Mouse (Mus musculus) forebrain, embryonic 11.5 days (tissue): Measurements from ENCODE around the gene C530008M17Rik. TPM values are rescaled to one million over a fixed set of nuclear protein-coding genes. Genes with fewer than 3 reads are reported as not detected.

Experiments used
- ATAC-seq: fragments of 200-750 bp; cut with Nextera tagmentation; replicated peaks from 2 replicates; pipeline ENCODE4 v1.8.0; 2017; ENCODE audit warnings: moderate TSS enrichment; ENCODE audit not compliant: low FRiP score
- DNase-seq: peaks from one replicate; pipeline ENCODE4 v3.0.0-alpha.2; 2017; ENCODE audit warnings: low spot score
- H3K27ac ChIP-seq: fragments of 300-500 bp; sonication (generic); 2 replicates; pipeline ENCODE4 v1.5.1; 2014; ENCODE audit warnings: low read depth, low read length
- H3K27me3 ChIP-seq: fragments of 300-500 bp; sonication (generic); 2 replicates; pipeline ENCODE4 v1.6.1; 2014; ENCODE audit warnings: mild to moderate bottlenecking, low read length, mixed read lengths; ENCODE audit not compliant: control insufficient read depth, insufficient read depth
- H3K36me3 ChIP-seq: fragments of 300-500 bp; sonication (generic); 2 replicates; pipeline ENCODE4 v1.6.1; 2014; ENCODE audit warnings: mild to moderate bottlenecking, low read length, moderate library complexity, mixed read lengths; ENCODE audit not compliant: control insufficient read depth, insufficient read depth
- H3K4me1 ChIP-seq: fragments of 300-500 bp; sonication (generic); replicated peaks from 2 replicates; pipeline ENCODE4 v1.6.1; 2014; ENCODE audit warnings: low read length, mixed read lengths; ENCODE audit not compliant: control insufficient read depth, insufficient read depth
- H3K4me2 ChIP-seq: fragments of 300-500 bp; sonication (generic); 2 replicates; pipeline ENCODE4 v1.6.1; 2014; ENCODE audit warnings: low read depth, mild to moderate bottlenecking, low read length, moderate library complexity, mixed read lengths; ENCODE audit not compliant: severe bottlenecking
- H3K4me3 ChIP-seq: fragments of 300-500 bp; sonication (generic); 2 replicates; pipeline ENCODE4 v1.5.1; 2014; ENCODE audit warnings: low read depth, low read length
- H3K9ac ChIP-seq: fragments of 300-500 bp; sonication (generic); 2 replicates; pipeline ENCODE4 v1.6.1; 2014; ENCODE audit warnings: low read length
- H3K9me3 ChIP-seq: fragments of 300-500 bp; sonication (generic); 2 replicates; pipeline ENCODE4 v1.6.1; 2016; ENCODE audit warnings: low read length, mixed read lengths; ENCODE audit not compliant: control insufficient read depth
- WGBS: fragments of 180-500 bp; shearing (Covaris S2); extraction: QIAGEN DNeasy Blood & Tissue Kit; methylation state at CpG from one replicate; pipeline ENCODE4 v1.1.7; 2014; 5-methylcytosine and 5-hydroxymethylcytosine counted together
- polyA plus RNA-seq: library from polyadenylated mRNA; unstranded; fragments of >200 nt; fragmentation: Nextera tagmentation; extraction: Ambion mirVana; gene quantifications from 2 replicates; pipeline ENCODE4 v1.2.1, GENCODE M21; 2014

C530008M17Rik gene
- polyA plus RNA-seq, 1 experiment from 2014 or later, result 40.6 TPM

- no peaks in the 10 kb centered on the region for H3K4me1 ChIP-seq
- 95% methylated on average over 8 of the region's 8 CpGs for WGBS
- ATAC-seq (no peak), DNase-seq (no peak)
- H3K27me3 ChIP-seq, result no peaks in the 10 kb centered on the region
- no peaks in the 10 kb centered on the region; the same call in 1 of the 2 replicates for H3K36me3 ChIP-seq
- no peak overlapping the region for H3K9ac ChIP-seq
- H3K27ac ChIP-seq, result no peak overlapping the region
- no peak overlapping the region for H3K4me2 ChIP-seq
- no peaks in the 10 kb centered on the region for H3K9me3 ChIP-seq
- no peak overlapping the region for H3K4me3 ChIP-seq
These were observed 141.7 kb downstream of the C530008M17Rik start for GRCm38 (mm10) chr5:76798043-76798442.

GRCm38 (mm10) chr5:76799471-76799870 lies 143.2 kb downstream of the C530008M17Rik start:
- no peak overlapping the region for H3K4me3 ChIP-seq
- ATAC-seq, result no peak
- H3K4me2 ChIP-seq, result no peak overlapping the region
- H3K36me3 ChIP-seq, result no peaks in the 10 kb centered on the region
- no peak overlapping the region for H3K27ac ChIP-seq
- no peak overlapping the region for H3K9ac ChIP-seq
- no peak for DNase-seq
- no peaks in the 10 kb centered on the region for H3K4me1 ChIP-seq
- 86% methylated on average over 10 of the region's 10 CpGs for WGBS
- H3K9me3 ChIP-seq, result no peaks in the 10 kb centered on the region
- no peaks in the 10 kb centered on the region for H3K27me3 ChIP-seq

GRCm38 (mm10) chr5:76809031-76809430 lies 152.7 kb downstream of the C530008M17Rik start:
- ATAC-seq, result no peak
- Histone ChIP-seq H3K4me3 (no peak overlapping the region), H3K27ac (no peak overlapping the region)

GRCm38 (mm10) chr5:76815035-76815434 lies 158.7 kb downstream of the C530008M17Rik start:
- Histone ChIP-seq H3K9ac (no peak overlapping the region), H3K4me3 (no peak overlapping the region), H3K4me2 (no peak overlapping the region), H3K9me3 (no peaks in the 10 kb centered on the region), H3K27me3 (no peaks in the 10 kb centered on the region), H3K4me1 (0 out of 2 replicates have a peak, but pooled peaks cover 2% of the 10 kb centered on the region), H3K36me3 (no peaks in the 10 kb centered on the region; the same call in 1 of the 2 replicates), H3K27ac (no peak overlapping the region)
- WGBS, result 58% methylated on average over 11 of the region's 11 CpGs
- no peak for DNase-seq
- no peak; the same call in 1 of the 2 replicates for ATAC-seq

More at GRCm38 (mm10) chr5:76809031-76809430, 152.7 kb downstream of the C530008M17Rik start:
- Histone ChIP-seq H3K36me3 (no peaks in the 10 kb centered on the region; the same call in 1 of the 2 replicates), H3K4me1 (0 out of 2 replicates have a peak, but pooled peaks cover 2% of the 10 kb centered on the region), H3K9me3 (no peaks in the 10 kb centered on the region), H3K9ac (no peak overlapping the region), H3K4me2 (no peak overlapping the region), H3K27me3 (no peaks in the 10 kb centered on the region)
- DNase-seq, result no peak
- 94% methylated on average over 6 of the region's 6 CpGs for WGBS

GRCm38 (mm10) chr5:76815786-76816455 lies 159.6 kb downstream of the C530008M17Rik start:
- no peak for ATAC-seq
- H3K4me1 ChIP-seq, result 0 out of 2 replicates have a peak, but pooled peaks cover 2% of the 10 kb centered on the region
- no peak overlapping the region for H3K27ac ChIP-seq
- no peaks in the 10 kb centered on the region for H3K9me3 ChIP-seq
- peak; percentile 30 for DNase-seq
- H3K27me3 ChIP-seq, result no peaks in the 10 kb centered on the region
- H3K36me3 ChIP-seq, result no peaks in the 10 kb centered on the region; the same call in 1 of the 2 replicates
- 82% methylated on average over 13 of the region's 13 CpGs for WGBS
- no peak overlapping the region for H3K4me2 ChIP-seq
- H3K9ac ChIP-seq, result no peak overlapping the region
- H3K4me3 ChIP-seq, result no peak overlapping the region

- Histone ChIP-seq H3K27ac (no peak overlapping the region), H3K4me2 (no peak overlapping the region), H3K9me3 (no peaks in the 10 kb centered on the region), H3K27me3 (no peaks in the 10 kb centered on the region), H3K4me1 (0 out of 2 replicates have a peak, but pooled peaks cover 2% of the 10 kb centered on the region), H3K9ac (no peak overlapping the region), H3K4me3 (no peak overlapping the region), H3K36me3 (no peaks in the 10 kb centered on the region; the same call in 1 of the 2 replicates)
- no peak for ATAC-seq
- 86% methylated on average over 5 of the region's 5 CpGs for WGBS
- DNase-seq, result peak; percentile 5
These were observed 160.4 kb downstream of the C530008M17Rik start for GRCm38 (mm10) chr5:76816748-76817147.

GRCm38 (mm10) chr5:76817678-76818077 lies 161.4 kb downstream of the C530008M17Rik start:
- no peak for ATAC-seq
- Histone ChIP-seq H3K9me3 (no peaks in the 10 kb centered on the region), H3K9ac (no peak overlapping the region), H3K4me1 (0 out of 2 replicates have a peak, but pooled peaks cover 2% of the 10 kb centered on the region), H3K27ac (no peak overlapping the region), H3K4me2 (no peak overlapping the region), H3K36me3 (no peaks in the 10 kb centered on the region; the same call in 1 of the 2 replicates), H3K27me3 (no peaks in the 10 kb centered on the region), H3K4me3 (no peak overlapping the region)
- no peak for DNase-seq
- 92% methylated on average over 15 of the region's 15 CpGs for WGBS

- Histone ChIP-seq H3K27me3 (no peaks in the 10 kb centered on the region), H3K9me3 (no peaks in the 10 kb centered on the region), H3K4me2 (no peak overlapping the region), H3K9ac (no peak overlapping the region), H3K4me3 (no peak overlapping the region), H3K36me3 (no peaks in the 10 kb centered on the region; the same call in 1 of the 2 replicates), H3K4me1 (no peaks in the 10 kb centered on the region), H3K27ac (no peak overlapping the region)
- no peak for DNase-seq
- no peak for ATAC-seq
- WGBS, result 86% methylated on average over 6 of the region's 6 CpGs
These were observed 162.5 kb downstream of the C530008M17Rik start for GRCm38 (mm10) chr5:76818807-76819206.
